Mouse (Mus musculus) cerebellum, adult 2 months (tissue): ENCODE data around the gene Tmem170. TPM values are rescaled to one million over a fixed set of nuclear protein-coding genes. Genes with fewer than 3 reads are reported as not detected.

Source experiments
- DNase-seq, 2 experiments: peaks; one replicate each; pipeline ENCODE4 v3.0.0; 2021
- H3K27ac ChIP-seq: fragments of 200-500 bp; 2 replicates; pipeline ENCODE4 v1.5.1; 2012; ENCODE audit warnings: low read length, control low read depth, inconsistent platforms; ENCODE audit not compliant: insufficient read depth
- H3K27me3 ChIP-seq: fragments of 200-500 bp; 2 replicates; pipeline ENCODE4 v1.6.1; 2012; ENCODE audit warnings: inconsistent platforms, mild to moderate bottlenecking, low read length, moderate library complexity; ENCODE audit not compliant: control insufficient read depth, insufficient read depth
- H3K4me1 ChIP-seq: fragments of 200-500 bp; 2 replicates; pipeline ENCODE4 v1.6.1; 2011; ENCODE audit warnings: low read length; ENCODE audit not compliant: control insufficient read depth, insufficient read depth
- H3K4me3 ChIP-seq: fragments of 200-500 bp; replicated peaks from 2 replicates; pipeline ENCODE3; 2011; ENCODE audit warnings: mild to moderate bottlenecking, low read depth, low read length, control low read depth; ENCODE audit not compliant: insufficient read depth
- CTCF ChIP-seq: fragments of 200-500 bp; IDR thresholded peaks from 2 replicates; pipeline ENCODE4 v1.5.1; 2011; ENCODE audit warnings: low read depth, mild to moderate bottlenecking, control low read depth, low read length, moderate library complexity, borderline replicate concordance; ENCODE audit not compliant: insufficient read depth
- POLR2A ChIP-seq: fragments of 200-500 bp; IDR thresholded peaks from 2 replicates; pipeline ENCODE4 v1.6.1; 2011; ENCODE audit warnings: low read length, control low read depth, borderline replicate concordance; ENCODE audit not compliant: insufficient read depth
- WGBS: fragments of 180-500 bp; shearing (Covaris S2); methylation state at CpG from one replicate; pipeline ENCODE4 v1.1.7; 2018; 5-methylcytosine and 5-hydroxymethylcytosine counted together
- polyA plus RNA-seq: library from polyadenylated mRNA; depleted of rRNA; stranded (reverse); fragments of >200 nt; gene quantifications from 2 replicates; pipeline ENCODE4 v1.2.3, GENCODE M21; 2012

Gene Tmem170
- polyA plus RNA-seq, 1 experiment, result 7.2 TPM

GRCm38 (mm10) chr8:111890911-111891303, 14.4 kb upstream of the Tmem170 start:
- Histone ChIP-seq H3K27ac (no peak overlapping the region), H3K4me1 (peaks cover 9% of the 10 kb centered on the region), H3K27me3 (no peaks in the 10 kb centered on the region), H3K4me3 (no peak overlapping the region)
- TF ChIP-seq CTCF (no peak), POLR2A (no peak)
- WGBS, result 82% methylated on average over 6 of the region's 6 CpGs
- DNase-seq, result no peak

DNA sequence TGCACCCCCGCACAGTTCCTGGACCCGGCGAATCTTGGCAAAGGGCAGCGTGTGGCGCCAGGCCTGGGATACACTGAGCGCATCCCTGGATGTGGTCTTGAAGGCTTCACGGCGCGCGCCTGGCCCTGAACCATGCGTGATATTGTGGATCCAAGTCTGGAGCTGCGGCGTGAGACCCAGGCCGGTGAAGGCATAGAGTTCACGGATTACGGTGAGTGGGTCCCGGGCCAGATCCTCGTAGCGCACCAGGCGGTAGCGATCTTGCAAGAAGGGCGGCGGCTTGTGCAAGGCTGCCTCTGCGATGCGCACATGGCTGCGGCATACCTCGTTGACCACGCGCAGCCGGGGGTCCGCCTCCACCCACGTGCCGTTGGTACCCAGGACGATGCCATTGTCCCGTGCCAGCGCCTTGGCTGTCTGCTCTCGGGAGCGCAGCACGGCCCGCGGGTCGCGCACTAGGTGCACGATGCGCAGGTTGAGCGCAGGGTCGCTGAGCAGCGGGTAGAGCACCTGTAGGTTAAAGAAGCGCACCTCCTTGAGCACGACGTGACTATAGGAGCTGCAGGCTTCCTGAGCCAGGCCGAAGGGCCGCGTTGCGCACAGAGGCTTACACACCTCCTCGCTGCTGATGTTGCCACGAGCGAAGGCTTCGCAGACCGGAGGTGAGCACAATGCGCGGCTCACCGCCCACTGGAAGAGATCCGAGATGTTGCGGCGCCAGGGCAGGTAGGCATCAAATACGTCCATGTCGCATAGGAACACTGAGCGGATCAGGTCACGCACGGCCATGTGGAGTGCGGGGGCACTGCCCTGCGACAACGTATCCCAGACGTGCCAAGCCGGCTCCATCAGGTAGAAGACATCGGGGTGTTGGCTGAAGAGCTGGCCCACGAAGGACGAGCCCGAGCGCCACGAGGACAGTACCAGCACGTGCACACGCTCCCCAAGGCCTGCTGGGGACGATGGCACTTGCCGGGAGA, 13.7 kb upstream of the Tmem170 start:
- 8% methylated on average over 86 of the region's 86 CpGs for WGBS
- peak; percentile 55 to 63 for DNase-seq
- no peak for TF ChIP-seq CTCF
- TF ChIP-seq POLR2A, result no peak

DNA sequence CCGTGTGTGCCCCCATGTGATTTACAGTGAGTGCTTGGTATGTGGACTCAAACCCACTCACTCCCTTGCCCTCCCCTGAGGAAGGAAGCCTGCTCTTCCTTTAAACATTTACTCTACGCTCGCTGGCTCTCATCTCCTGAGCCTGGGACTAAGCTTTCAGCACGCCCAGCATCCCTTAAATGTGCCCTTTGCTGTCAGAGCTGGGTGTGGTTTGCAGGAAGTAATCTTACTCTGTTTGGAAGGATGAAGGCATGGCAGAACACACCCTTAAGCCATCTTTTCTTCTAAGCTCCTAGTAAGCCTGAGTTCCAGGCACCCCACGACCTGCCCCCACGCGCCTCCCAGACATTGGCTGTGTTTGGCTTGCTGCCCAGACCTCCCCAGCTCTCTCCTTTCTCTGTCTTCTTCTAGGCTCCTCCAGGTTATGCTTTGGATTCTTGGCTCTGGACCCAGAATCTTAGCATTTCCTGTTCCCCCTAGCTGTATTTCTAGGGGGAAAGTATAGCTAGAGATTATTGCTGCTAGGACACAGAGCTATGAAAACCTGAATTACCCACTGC, 11.6 kb upstream of the Tmem170 start:
- WGBS, result 65% methylated on average over 7 of the region's 7 CpGs
- Histone ChIP-seq H3K4me3 (no peak overlapping the region), H3K4me1 (peaks cover 9% of the 10 kb centered on the region), H3K27me3 (no peaks in the 10 kb centered on the region), H3K27ac (no peak overlapping the region)
- no peak for DNase-seq
- TF ChIP-seq CTCF (no peak), POLR2A (no peak)

More for the DNA sequence above, 13.7 kb upstream of the Tmem170 start:
- Histone ChIP-seq H3K4me1 (peaks cover 9% of the 10 kb centered on the region), H3K27me3 (no peaks in the 10 kb centered on the region), H3K4me3 (peak overlapping the region; percentile 56), H3K27ac (no peak overlapping the region)

DNA sequence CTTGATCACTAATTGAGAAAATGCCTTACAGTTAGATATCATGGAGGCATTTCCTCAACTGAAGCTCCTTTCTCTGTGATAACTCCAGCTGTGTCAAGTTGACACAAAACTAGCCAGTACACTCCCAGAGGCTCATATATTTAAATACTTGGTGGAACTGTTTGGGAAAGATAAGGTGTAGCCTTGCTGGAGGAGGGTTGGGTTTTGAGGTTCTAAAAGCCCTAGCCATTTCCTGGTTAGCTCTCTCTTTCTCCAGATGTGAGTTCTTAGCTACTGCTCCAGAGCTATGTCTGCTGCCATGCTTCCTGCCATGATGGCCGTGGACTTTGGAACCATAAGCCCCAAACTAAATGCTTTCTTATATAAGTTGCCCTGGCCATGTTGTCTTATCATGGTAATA, 10.9 kb upstream of the Tmem170 start:
- no peak for DNase-seq
- Histone ChIP-seq H3K27ac (no peak overlapping the region), H3K4me3 (no peak overlapping the region), H3K27me3 (no peaks in the 10 kb centered on the region), H3K4me1 (peaks cover 9% of the 10 kb centered on the region)
- WGBS, result 87% methylated on average over 1 of the region's 1 CpGs
- TF ChIP-seq POLR2A (no peak), CTCF (no peak)

DNA sequence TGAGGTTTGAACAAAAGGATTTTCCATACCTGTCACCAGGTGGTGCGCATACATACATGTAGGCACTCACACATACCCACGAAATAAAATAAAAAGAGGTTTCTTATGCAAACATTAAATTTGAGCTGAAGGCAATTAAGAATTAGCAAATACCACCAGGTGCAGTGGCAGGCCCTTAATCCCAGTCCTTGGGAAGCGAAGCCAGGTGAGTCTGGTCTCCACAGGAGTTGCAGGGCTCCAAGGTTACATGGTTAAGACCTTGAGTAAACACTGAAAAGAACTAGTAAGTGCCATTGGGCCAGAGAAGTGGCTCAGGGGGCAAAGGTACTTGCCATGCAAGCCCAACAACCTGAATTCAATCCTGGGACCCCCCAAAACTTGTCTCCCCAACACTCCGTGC, 7.1 kb upstream of the Tmem170 start:
- Histone ChIP-seq H3K4me1 (no peaks in the 10 kb centered on the region), H3K27ac (no peak overlapping the region), H3K27me3 (no peaks in the 10 kb centered on the region), H3K4me3 (no peak overlapping the region)
- no peak for DNase-seq
- WGBS, result 89% methylated on average over 4 of the region's 4 CpGs
- no peak for TF ChIP-seq CTCF
- no peak for TF ChIP-seq POLR2A

DNA sequence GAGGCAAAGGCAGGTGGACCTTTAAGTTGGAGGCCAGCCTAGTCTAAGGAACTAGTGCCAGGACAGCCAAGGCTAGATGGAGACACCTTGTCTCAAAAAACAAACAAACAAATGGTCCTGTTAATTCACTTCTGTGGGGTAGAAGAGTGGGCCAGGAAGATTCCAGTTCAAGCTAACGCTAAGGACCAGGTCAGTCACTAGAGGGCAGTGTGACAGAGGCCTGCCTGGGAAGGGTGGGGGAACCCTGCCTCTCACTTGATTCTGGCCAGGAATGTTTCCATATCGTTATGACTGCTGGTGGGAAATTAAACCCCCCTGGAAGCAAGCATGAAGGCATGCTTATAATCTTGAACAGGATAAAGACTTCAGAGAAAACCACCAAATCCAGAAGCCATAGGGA, 5.0 kb upstream of the Tmem170 start:
- peak; percentile 56 to 63 for DNase-seq
- TF ChIP-seq POLR2A (no peak), CTCF (peak; percentile 92)
- WGBS, result 2% methylated on average over 2 of the region's 2 CpGs
- H3K27ac ChIP-seq, result no peak overlapping the region
- H3K4me3 ChIP-seq, result no peak overlapping the region
- H3K27me3 ChIP-seq, result no peaks in the 10 kb centered on the region
- no peaks in the 10 kb centered on the region for H3K4me1 ChIP-seq

GRCm38 (mm10) chr8:111877711-111878110, 1.2 kb upstream of the Tmem170 start:
- Histone ChIP-seq H3K27ac (no peak overlapping the region), H3K27me3 (no peaks in the 10 kb centered on the region), H3K4me1 (peaks cover 2% of the 10 kb centered on the region; the same call in 1 of the 2 replicates), H3K4me3 (no peak overlapping the region)
- TF ChIP-seq POLR2A (no peak), CTCF (no peak)
- WGBS, result 68% methylated on average over 9 of the region's 9 CpGs
- DNase-seq, result peak in 1 of 2 experiments; percentile 23
